Mouse (Mus musculus): ENCODE results near the gene Mpdu1. TPM values are rescaled to one million over a fixed set of nuclear protein-coding genes. Genes with fewer than 3 reads are reported as not detected.
A peak's percentile ranks its signal among the peaks of the same experiment; 100 is the strongest.

Gene Mpdu1
- total and polyA plus RNA-seq, 3 experiments, result 60.9 to 259 (median 101) TPM

DNA sequence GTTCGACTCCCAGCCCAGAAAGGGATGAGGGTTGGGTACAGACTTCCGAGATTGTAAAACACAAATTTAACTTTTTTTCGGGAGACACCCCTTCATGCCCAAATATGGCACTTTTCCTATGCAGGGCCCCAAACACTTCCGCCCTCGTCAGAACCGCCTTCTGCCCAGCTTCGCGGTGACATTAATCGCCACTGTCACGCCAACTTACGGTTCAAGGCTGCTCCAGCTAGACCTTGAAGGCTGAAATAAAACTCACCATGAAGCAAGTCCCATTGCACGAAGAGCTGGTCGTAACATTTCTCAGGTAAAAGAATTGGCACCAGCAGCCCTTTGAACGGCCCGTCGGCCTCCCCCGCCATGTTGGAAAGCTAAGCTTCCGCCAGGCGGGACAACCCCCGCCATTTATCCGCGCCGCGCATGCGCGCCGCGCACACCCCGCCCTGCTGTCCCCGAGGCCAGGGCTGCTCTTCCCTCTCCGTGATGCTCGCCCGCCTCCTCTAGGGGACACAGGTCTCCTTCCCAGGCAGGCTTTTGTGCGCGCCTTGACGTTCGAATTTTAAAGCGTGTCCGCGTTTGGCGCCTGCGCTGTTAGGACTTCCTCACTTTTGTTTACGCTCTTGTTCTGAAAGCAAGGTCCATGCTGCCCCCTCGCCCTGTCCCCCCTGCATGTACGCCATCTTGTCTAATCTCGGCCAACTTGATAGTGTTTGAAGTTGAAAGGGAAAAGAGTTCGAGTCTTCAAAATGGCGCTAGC, at the start of gene Mpdu1 (continued):
- peak; percentile 91 for TF ChIP-seq ELF1 (IDR thresholded peaks at IDR 0.05; ENCODE audit: low read depth, low read length)

DNA sequence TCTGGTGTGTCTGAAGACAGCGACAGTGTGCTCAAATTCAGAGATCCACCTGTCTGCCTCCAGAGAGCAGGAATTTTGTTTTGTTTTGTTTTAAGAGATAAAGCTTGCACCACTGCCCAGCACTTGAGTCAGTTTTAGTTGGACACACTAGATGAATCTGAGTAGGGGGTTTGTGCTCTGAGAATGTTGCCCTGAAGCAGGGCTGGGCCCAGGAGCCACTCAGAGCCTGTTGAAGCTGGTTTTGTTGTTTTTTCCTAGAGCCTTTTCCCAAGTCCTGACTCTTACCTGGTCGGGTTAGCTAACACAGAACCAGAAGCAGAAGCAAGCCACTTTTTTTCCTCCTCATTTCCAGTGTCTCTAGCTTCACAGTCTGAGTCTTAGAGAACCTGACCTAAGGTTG, 48.6 kb upstream of the Mpdu1 start:
- no peak overlapping the region for H3K9ac ChIP-seq (ENCODE audit: control insufficient read depth, low read depth, low read length, poor library complexity, severe bottlenecking)
- TF ChIP-seq ZKSCAN1 (IDR thresholded peaks at IDR 0.05; ENCODE audit: low read depth, low read length) (no peak), POLR2A (IDR thresholded peaks at IDR 0.05; ENCODE audit: control insufficient read depth in 1 of 2, insufficient read depth in 1 of 2, low read depth in 1 of 2, low read length in 2 of 2, poor library complexity in 1 of 2) (no peak), ELF1 (IDR thresholded peaks at IDR 0.05; ENCODE audit: low read depth, low read length) (no peak)

DNA sequence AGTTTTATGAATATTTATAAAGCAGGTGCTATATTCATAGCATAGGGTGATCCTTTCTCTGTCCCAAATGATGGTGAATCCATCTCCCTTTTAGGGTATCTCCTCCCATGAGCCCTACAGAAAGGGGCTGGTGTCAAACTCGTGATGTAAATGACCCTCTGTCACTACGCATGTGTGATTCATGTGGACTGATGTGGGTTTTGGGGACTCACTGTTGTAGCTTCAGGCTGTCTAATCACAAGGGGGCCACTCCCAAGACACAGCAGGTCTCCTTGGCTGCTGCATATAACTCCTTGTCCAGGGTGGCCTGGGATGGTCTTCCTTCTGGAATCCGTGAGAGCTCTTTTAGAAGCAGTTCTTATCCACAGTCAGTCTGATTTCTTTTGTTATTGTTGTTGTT, 48.0 kb upstream of the Mpdu1 start:
- TF ChIP-seq TCF12 (IDR thresholded peaks at IDR 0.05; ENCODE audit: low read depth, low read length), result no peak
- TF ChIP-seq POLR2AphosphoS5 (IDR thresholded peaks at IDR 0.05; ENCODE audit: borderline replicate concordance, low read depth, low read length), result no peak
- no peak for TF ChIP-seq BHLHE40 (IDR thresholded peaks at IDR 0.05; ENCODE audit: borderline replicate concordance, low read depth, low read length)
- no peak for TF ChIP-seq USF2 (IDR thresholded peaks at IDR 0.05; ENCODE audit: borderline replicate concordance in 1 of 2, insufficient read depth in 1 of 2, low read depth in 1 of 2, low read length in 2 of 2)
- TF ChIP-seq KAT2A (conservative IDR thresholded peaks at IDR 0.05; ENCODE audit: low read depth, low read length), result no peak
- no peak for TF ChIP-seq HCFC1 (IDR thresholded peaks at IDR 0.05; ENCODE audit: low read depth, low read length)
- TF ChIP-seq GABPA (IDR thresholded peaks at IDR 0.05; ENCODE audit: low read depth, low read length), result no peak
- TF ChIP-seq EP300 (IDR thresholded peaks at IDR 0.05; ENCODE audit: low read depth in 1 of 2, low read length in 2 of 2), result no peak
- TF ChIP-seq NRF1 (IDR thresholded peaks at IDR 0.05; ENCODE audit: insufficient read depth, low read depth, low read length, poor library complexity, severe bottlenecking), result no peak
- TF ChIP-seq ZMIZ1 (IDR thresholded peaks at IDR 0.05; ENCODE audit: low read depth, low read length), result no peak
- no peak for TF ChIP-seq JUND (IDR thresholded peaks at IDR 0.05; ENCODE audit: low read depth, low read length)
- TF ChIP-seq ETS1 (IDR thresholded peaks at IDR 0.05; ENCODE audit: low read depth, low read length), result no peak
- TF ChIP-seq GATA1 (IDR thresholded peaks at IDR 0.05; ENCODE audit: low read depth, low read length), result no peak
- Histone ChIP-seq H3K36me3 (ENCODE audit: control insufficient read depth in 1 of 2, insufficient read depth in 2 of 2, low read length in 2 of 2) (no peaks in the 10 kb centered on the region), H3K4me3 (ENCODE audit: control insufficient read depth in 1 of 2, insufficient read depth in 1 of 2, low read depth in 2 of 2, low read length in 2 of 2) (no peak overlapping the region), H3K4me1 (ENCODE audit: control insufficient read depth in 1 of 2, insufficient read depth in 2 of 2, low read length in 2 of 2) (no peaks in the 10 kb centered on the region), H3K9ac (ENCODE audit: control insufficient read depth, low read depth, low read length, poor library complexity, severe bottlenecking) (no peak overlapping the region), H3K9me3 (replicated peaks; ENCODE audit: insufficient read depth, low read length) (no peaks in the 10 kb centered on the region), H3K79me2 (ENCODE audit: control insufficient read depth, insufficient read depth, low read length, poor library complexity) (no peaks in the 10 kb centered on the region), H3K27me3 (ENCODE audit: control insufficient read depth in 1 of 2, insufficient read depth in 2 of 2, low read length in 2 of 2) (no peaks in the 10 kb centered on the region), H3K27ac (ENCODE audit: control insufficient read depth, low read depth, low read length) (no peak overlapping the region)
- DNase-seq (ENCODE audit: low read depth, low spot score), result no peak

More for the DNA sequence above, 48.6 kb upstream of the Mpdu1 start:
- DNase-seq (ENCODE audit: low read depth, low spot score), result no peak
- H3K9me3 ChIP-seq (replicated peaks; ENCODE audit: insufficient read depth, low read length), result no peaks in the 10 kb centered on the region
- no peak overlapping the region for H3K27ac ChIP-seq (ENCODE audit: control insufficient read depth, low read depth, low read length)
- H3K79me2 ChIP-seq (ENCODE audit: control insufficient read depth, insufficient read depth, low read length, poor library complexity), result no peaks in the 10 kb centered on the region
- no peaks in the 10 kb centered on the region for H3K27me3 ChIP-seq (ENCODE audit: control insufficient read depth in 1 of 2, insufficient read depth in 2 of 2, low read length in 2 of 2)
- H3K4me1 ChIP-seq (ENCODE audit: control insufficient read depth in 1 of 2, insufficient read depth in 2 of 2, low read length in 2 of 2), result peaks cover 0 to 4% of the 10 kb centered on the region in 2 experiments; a peak in 1 of 4 replicates
- no peak overlapping the region for H3K4me3 ChIP-seq (ENCODE audit: control insufficient read depth in 1 of 2, insufficient read depth in 1 of 2, low read depth in 2 of 2, low read length in 2 of 2)
- H3K36me3 ChIP-seq (ENCODE audit: control insufficient read depth in 1 of 2, insufficient read depth in 2 of 2, low read length in 2 of 2), result peaks cover 0 to 3% of the 10 kb centered on the region in 2 experiments; a peak in 1 of 4 replicates

Measured in MEL (cell line).